Mouse (Mus musculus) erythroblast, embryonic 14.5 days (primary cell): ENCODE results near the gene Pld5.

Experiments
- GATA1 ChIP-seq: IDR thresholded peaks from 2 replicates; pipeline ENCODE4 v1.6.1; 2012; ENCODE audit warnings: low read length, inconsistent platforms, mixed read lengths
- TAL1 ChIP-seq: IDR thresholded peaks from 3 replicates; pipeline ENCODE4 v1.6.1; 2012; ENCODE audit warnings: low read length, inconsistent platforms, mixed read lengths

- TF ChIP-seq GATA1 = no peak
- TF ChIP-seq TAL1 = no peak
Observed at GRCm38 (mm10) chr1:176212922-176213644, 62.0 kb downstream of the Pld5 start.
